Mouse (Mus musculus): ENCODE results near the gene Slc12a3. TPM values are rescaled to one million over a fixed set of nuclear protein-coding genes. Genes with fewer than 3 reads are reported as not detected.
A peak's percentile ranks its signal among the peaks of the same experiment; 100 is the strongest.

Gene Slc12a3
- polyA plus RNA-seq, 1 experiment from 2014 or later = not detected

- no peaks in the 10 kb centered on the region for H3K9me3 ChIP-seq (replicated peaks)
- no peak for DNase-seq
- peaks cover 80% of the 10 kb centered on the region for H3K36me3 ChIP-seq
- no peak overlapping the region for H3K4me3 ChIP-seq (replicated peaks)
- H3K4me2 ChIP-seq = no peak overlapping the region
- 87% methylated on average over 2 of the region's 2 CpGs for WGBS (ENCODE audit: insufficient replicate concordance)
- no peak overlapping the region for H3K27ac ChIP-seq
- no peak for ATAC-seq (ENCODE audit: low read depth)
- no peak overlapping the region for H3K9ac ChIP-seq
- H3K27me3 ChIP-seq = no peaks in the 10 kb centered on the region
- H3K4me1 ChIP-seq (replicated peaks) = peaks cover 20% of the 10 kb centered on the region
Observed at GRCm38 (mm10) chr8:94304412-94304811, 24.6 kb upstream of the Slc12a3 start.

- Histone ChIP-seq H3K9me3 (replicated peaks) (no peaks in the 10 kb centered on the region), H3K9ac (peak overlapping the region; percentile 10; the same call in 1 of the 2 replicates), H3K4me2 (peak overlapping the region; percentile 22), H3K4me3 (replicated peaks) (no peak overlapping the region), H3K4me1 (replicated peaks) (peaks cover 20% of the 10 kb centered on the region), H3K27me3 (no peaks in the 10 kb centered on the region), H3K27ac (peak overlapping the region; percentile 65), H3K36me3 (peaks cover 89% of the 10 kb centered on the region)
- 50% methylated on average over 7 of the region's 7 CpGs for WGBS (ENCODE audit: insufficient replicate concordance)
- peak; percentile 78 for ATAC-seq (ENCODE audit: low read depth)
- peak; percentile 19 for DNase-seq
Observed at GRCm38 (mm10) chr8:94306989-94307513, 21.9 kb upstream of the Slc12a3 start.

- Histone ChIP-seq H3K4me2 (no peak overlapping the region), H3K27me3 (no peaks in the 10 kb centered on the region), H3K9ac (no peak overlapping the region), H3K4me3 (replicated peaks) (no peak overlapping the region), H3K27ac (peak overlapping the region; percentile 65), H3K4me1 (replicated peaks) (peaks cover 20% of the 10 kb centered on the region), H3K36me3 (peaks cover 89% of the 10 kb centered on the region), H3K9me3 (replicated peaks) (no peaks in the 10 kb centered on the region)
- DNase-seq = no peak
- peak; percentile 77 for ATAC-seq (ENCODE audit: low read depth)
- 31% methylated on average over 9 of the region's 9 CpGs for WGBS (ENCODE audit: insufficient replicate concordance)
Observed at GRCm38 (mm10) chr8:94307652-94308051, 21.3 kb upstream of the Slc12a3 start.

GRCm38 (mm10) chr8:94314069-94314468 lies 14.9 kb upstream of the Slc12a3 start:
- no peak for DNase-seq
- Histone ChIP-seq H3K9ac (no peak overlapping the region), H3K9me3 (replicated peaks) (no peaks in the 10 kb centered on the region), H3K4me3 (replicated peaks) (no peak overlapping the region), H3K27ac (no peak overlapping the region), H3K4me2 (no peak overlapping the region), H3K4me1 (replicated peaks) (no peaks in the 10 kb centered on the region), H3K36me3 (peaks cover 47% of the 10 kb centered on the region), H3K27me3 (no peaks in the 10 kb centered on the region)
- 82% methylated on average over 2 of the region's 2 CpGs for WGBS (ENCODE audit: insufficient replicate concordance)
- ATAC-seq (ENCODE audit: low read depth) = no peak

- Histone ChIP-seq H3K36me3 (peaks cover 18% of the 10 kb centered on the region), H3K4me1 (replicated peaks) (no peaks in the 10 kb centered on the region), H3K4me3 (replicated peaks) (no peak overlapping the region), H3K9me3 (replicated peaks) (no peaks in the 10 kb centered on the region), H3K27me3 (no peaks in the 10 kb centered on the region), H3K9ac (no peak overlapping the region), H3K27ac (no peak overlapping the region), H3K4me2 (no peak overlapping the region)
- DNase-seq = no peak
- ATAC-seq (ENCODE audit: low read depth) = no peak
- WGBS (ENCODE audit: insufficient replicate concordance) = 75% methylated on average over 2 of the region's 2 CpGs
Observed at GRCm38 (mm10) chr8:94317249-94317648, 11.8 kb upstream of the Slc12a3 start.

GRCm38 (mm10) chr8:94317691-94318090 lies 11.3 kb upstream of the Slc12a3 start:
- Histone ChIP-seq H3K27me3 (no peaks in the 10 kb centered on the region), H3K4me3 (replicated peaks) (no peak overlapping the region), H3K4me1 (replicated peaks) (no peaks in the 10 kb centered on the region), H3K27ac (no peak overlapping the region), H3K4me2 (no peak overlapping the region), H3K36me3 (peaks cover 15% of the 10 kb centered on the region), H3K9me3 (replicated peaks) (no peaks in the 10 kb centered on the region), H3K9ac (no peak overlapping the region)
- WGBS (ENCODE audit: insufficient replicate concordance) = 86% methylated on average over 2 of the region's 2 CpGs
- DNase-seq (no peak), ATAC-seq (ENCODE audit: low read depth) (no peak)

- no peak for DNase-seq
- Histone ChIP-seq H3K9me3 (replicated peaks) (no peaks in the 10 kb centered on the region), H3K4me3 (replicated peaks) (no peak overlapping the region), H3K27me3 (no peaks in the 10 kb centered on the region), H3K4me1 (replicated peaks) (no peaks in the 10 kb centered on the region), H3K4me2 (no peak overlapping the region), H3K36me3 (peaks cover 6% of the 10 kb centered on the region), H3K27ac (no peak overlapping the region), H3K9ac (no peak overlapping the region)
- no peak for ATAC-seq (ENCODE audit: low read depth)
- WGBS (ENCODE audit: insufficient replicate concordance) = 46% methylated on average over 2 of the region's 2 CpGs
Observed at GRCm38 (mm10) chr8:94320036-94320435, 9.0 kb upstream of the Slc12a3 start.

- no peak for DNase-seq
- no peaks in the 10 kb centered on the region for H3K9me3 ChIP-seq (replicated peaks)
- no peak for ATAC-seq (ENCODE audit: low read depth)
- no peak overlapping the region for H3K27ac ChIP-seq
- H3K27me3 ChIP-seq = no peaks in the 10 kb centered on the region
- 71% methylated on average over 4 of the region's 4 CpGs for WGBS (ENCODE audit: insufficient replicate concordance)
- H3K4me1 ChIP-seq (replicated peaks) = no peaks in the 10 kb centered on the region
- H3K4me2 ChIP-seq = no peak overlapping the region
- no peak overlapping the region for H3K9ac ChIP-seq
- no peaks in the 10 kb centered on the region for H3K36me3 ChIP-seq
- no peak overlapping the region for H3K4me3 ChIP-seq (replicated peaks)
Observed at GRCm38 (mm10) chr8:94322083-94322482, 6.9 kb upstream of the Slc12a3 start.

GRCm38 (mm10) chr8:94323041-94323440 lies 6.0 kb upstream of the Slc12a3 start:
- Histone ChIP-seq H3K9me3 (replicated peaks) (no peaks in the 10 kb centered on the region), H3K27me3 (no peaks in the 10 kb centered on the region), H3K4me2 (no peak overlapping the region), H3K4me1 (replicated peaks) (no peaks in the 10 kb centered on the region), H3K27ac (no peak overlapping the region), H3K4me3 (replicated peaks) (no peak overlapping the region), H3K36me3 (no peaks in the 10 kb centered on the region), H3K9ac (no peak overlapping the region)
- WGBS (ENCODE audit: insufficient replicate concordance) = 65% methylated on average over 6 of the region's 6 CpGs
- ATAC-seq (ENCODE audit: low read depth) = no peak
- DNase-seq = no peak

- Histone ChIP-seq H3K9me3 (replicated peaks) (no peaks in the 10 kb centered on the region), H3K36me3 (no peaks in the 10 kb centered on the region), H3K27me3 (no peaks in the 10 kb centered on the region), H3K27ac (no peak overlapping the region), H3K4me2 (no peak overlapping the region), H3K9ac (no peak overlapping the region), H3K4me3 (replicated peaks) (no peak overlapping the region), H3K4me1 (replicated peaks) (no peaks in the 10 kb centered on the region)
- DNase-seq (no peak), ATAC-seq (ENCODE audit: low read depth) (0 out of 2 replicates have a peak, but pooled peaks have one; percentile 15)
- 34% methylated on average over 12 of the region's 12 CpGs for WGBS (ENCODE audit: insufficient replicate concordance)
Observed at GRCm38 (mm10) chr8:94324071-94324470, 4.9 kb upstream of the Slc12a3 start.

- no peak for DNase-seq
- no peaks in the 10 kb centered on the region for H3K36me3 ChIP-seq
- H3K4me3 ChIP-seq (replicated peaks) = no peak overlapping the region
- H3K9ac ChIP-seq = no peak overlapping the region
- H3K27me3 ChIP-seq = no peaks in the 10 kb centered on the region
- H3K4me1 ChIP-seq (replicated peaks) = no peaks in the 10 kb centered on the region
- WGBS (ENCODE audit: insufficient replicate concordance) = 48% methylated on average over 4 of the region's 4 CpGs
- ATAC-seq (ENCODE audit: low read depth) = no peak
- no peak overlapping the region for H3K27ac ChIP-seq
- H3K9me3 ChIP-seq (replicated peaks) = no peaks in the 10 kb centered on the region
- H3K4me2 ChIP-seq = no peak overlapping the region
Observed at GRCm38 (mm10) chr8:94326016-94326415, 3.0 kb upstream of the Slc12a3 start.

- H3K36me3 ChIP-seq = no peaks in the 10 kb centered on the region
- 0 out of 2 replicates have a peak, but pooled peaks have one; percentile 34 for ATAC-seq (ENCODE audit: low read depth)
- WGBS (ENCODE audit: insufficient replicate concordance) = 29% methylated on average over 4 of the region's 4 CpGs
- no peak overlapping the region for H3K4me3 ChIP-seq (replicated peaks)
- no peak overlapping the region for H3K27ac ChIP-seq
- H3K27me3 ChIP-seq = no peaks in the 10 kb centered on the region
- no peaks in the 10 kb centered on the region for H3K9me3 ChIP-seq (replicated peaks)
- no peaks in the 10 kb centered on the region for H3K4me1 ChIP-seq (replicated peaks)
- H3K9ac ChIP-seq = no peak overlapping the region
- H3K4me2 ChIP-seq = no peak overlapping the region
- DNase-seq = peak; percentile 44
Observed at GRCm38 (mm10) chr8:94330733-94331132, 1.7 kb downstream of the Slc12a3 start.

Data from liver, embryonic 13.5 days (tissue).